Mouse (Mus musculus): ENCODE measurements around the gene Sgms1. TPM values are rescaled to one million over a fixed set of nuclear protein-coding genes. Genes with fewer than 3 reads are reported as not detected.

Sgms1 gene
- polyA plus RNA-seq, 1 experiment from 2014 or later = 14.3 TPM

GRCm38 (mm10) chr19:32393758-32394450, 4.4 kb upstream of the Sgms1 start:
- Histone ChIP-seq H3K27me3 (ENCODE audit: low read depth, poor library complexity, severe bottlenecking) (no peaks in the 10 kb centered on the region), H3K4me3 (no peak overlapping the region), H3K9me3 (replicated peaks) (no peaks in the 10 kb centered on the region), H3K4me1 (peaks cover 11% of the 10 kb centered on the region), H3K27ac (no peak overlapping the region), H3K36me3 (peaks cover 6% of the 10 kb centered on the region)
- WGBS = 95% methylated on average over 8 of the region's 8 CpGs
- DNase-seq (ENCODE audit: low spot score) = no peak

GRCm38 (mm10) chr19:32393092-32393745, 3.7 kb upstream of the Sgms1 start:
- peaks cover 6% of the 10 kb centered on the region for H3K36me3 ChIP-seq
- peaks cover 12% of the 10 kb centered on the region for H3K4me1 ChIP-seq
- H3K9me3 ChIP-seq (replicated peaks) = no peaks in the 10 kb centered on the region
- no peak overlapping the region for H3K4me3 ChIP-seq
- no peaks in the 10 kb centered on the region for H3K27me3 ChIP-seq (ENCODE audit: low read depth, poor library complexity, severe bottlenecking)
- WGBS = 82% methylated on average over 4 of the region's 4 CpGs
- no peak overlapping the region for H3K27ac ChIP-seq
- no peak for DNase-seq (ENCODE audit: low spot score)

GRCm38 (mm10) chr19:32391441-32391840, 1.9 kb upstream of the Sgms1 start:
- H3K27me3 ChIP-seq (ENCODE audit: low read depth, poor library complexity, severe bottlenecking) = peaks cover 10% of the 10 kb centered on the region
- H3K4me3 ChIP-seq = no peak overlapping the region
- H3K4me1 ChIP-seq = peaks cover 29% of the 10 kb centered on the region
- H3K36me3 ChIP-seq = peaks cover 6% of the 10 kb centered on the region
- DNase-seq (ENCODE audit: low spot score) = no peak
- WGBS = 93% methylated on average over 3 of the region's 3 CpGs
- no peak overlapping the region for H3K27ac ChIP-seq
- no peaks in the 10 kb centered on the region for H3K9me3 ChIP-seq (replicated peaks)

- Histone ChIP-seq H3K27me3 (ENCODE audit: low read depth, poor library complexity, severe bottlenecking) (peaks cover 10% of the 10 kb centered on the region), H3K27ac (no peak overlapping the region; the same call in 1 of the 2 replicates), H3K9me3 (replicated peaks) (no peaks in the 10 kb centered on the region), H3K36me3 (peaks cover 6% of the 10 kb centered on the region), H3K4me3 (peak overlapping the region; percentile 85), H3K4me1 (peaks cover 31% of the 10 kb centered on the region)
- WGBS = 87% methylated on average over 7 of the region's 7 CpGs
- DNase-seq (ENCODE audit: low spot score) = no peak
Observed at GRCm38 (mm10) chr19:32390116-32390515, 602 bp upstream of the Sgms1 start.

GRCm38 (mm10) chr19:32388191-32388921, 1.2 kb downstream of the Sgms1 start:
- Histone ChIP-seq H3K4me3 (peak overlapping the region; percentile 85), H3K27ac (peak overlapping the region; percentile 95), H3K27me3 (ENCODE audit: low read depth, poor library complexity, severe bottlenecking) (peaks cover 10% of the 10 kb centered on the region), H3K9me3 (replicated peaks) (no peaks in the 10 kb centered on the region), H3K36me3 (peaks cover 6% of the 10 kb centered on the region), H3K4me1 (peaks cover 31% of the 10 kb centered on the region)
- peak; percentile 95 for DNase-seq (ENCODE audit: low spot score)
- under 1% methylated on average over 75 of the region's 75 CpGs for WGBS

GRCm38 (mm10) chr19:32387403-32388190, 1.9 kb downstream of the Sgms1 start:
- Histone ChIP-seq H3K27ac (peak overlapping the region; percentile 95), H3K36me3 (peaks cover 6% of the 10 kb centered on the region), H3K9me3 (replicated peaks) (no peaks in the 10 kb centered on the region), H3K4me1 (peaks cover 31% of the 10 kb centered on the region), H3K4me3 (peak overlapping the region; percentile 85), H3K27me3 (ENCODE audit: low read depth, poor library complexity, severe bottlenecking) (peaks cover 10% of the 10 kb centered on the region)
- DNase-seq (ENCODE audit: low spot score) = peak; percentile 57
- WGBS = under 1% methylated on average over 74 of the region's 74 CpGs

- Histone ChIP-seq H3K9me3 (replicated peaks) (no peaks in the 10 kb centered on the region), H3K4me3 (peak overlapping the region; percentile 85), H3K27ac (peak overlapping the region; percentile 95; the same call in 1 of the 2 replicates), H3K27me3 (ENCODE audit: low read depth, poor library complexity, severe bottlenecking) (peaks cover 10% of the 10 kb centered on the region), H3K4me1 (peaks cover 31% of the 10 kb centered on the region), H3K36me3 (peaks cover 6% of the 10 kb centered on the region)
- no peak for DNase-seq (ENCODE audit: low spot score)
- WGBS = 27% methylated on average over 19 of the region's 19 CpGs
Observed at GRCm38 (mm10) chr19:32386556-32387402, 2.7 kb downstream of the Sgms1 start.

GRCm38 (mm10) chr19:32383738-32384137, 5.8 kb downstream of the Sgms1 start:
- Histone ChIP-seq H3K27ac (no peak overlapping the region), H3K27me3 (ENCODE audit: low read depth, poor library complexity, severe bottlenecking) (peaks cover 10% of the 10 kb centered on the region), H3K4me1 (peaks cover 24% of the 10 kb centered on the region), H3K9me3 (replicated peaks) (no peaks in the 10 kb centered on the region), H3K4me3 (no peak overlapping the region), H3K36me3 (no peaks in the 10 kb centered on the region)
- 94% methylated on average over 8 of the region's 8 CpGs for WGBS
- no peak for DNase-seq (ENCODE audit: low spot score)

- no peak for DNase-seq (ENCODE audit: low spot score)
- 68% methylated on average over 3 of the region's 3 CpGs for WGBS
- Histone ChIP-seq H3K4me3 (no peak overlapping the region), H3K4me1 (peaks cover 25% of the 10 kb centered on the region), H3K27ac (no peak overlapping the region), H3K9me3 (replicated peaks) (no peaks in the 10 kb centered on the region), H3K27me3 (ENCODE audit: low read depth, poor library complexity, severe bottlenecking) (peaks cover 1% of the 10 kb centered on the region; the same call in 1 of the 2 replicates), H3K36me3 (no peaks in the 10 kb centered on the region)
Observed at GRCm38 (mm10) chr19:32381511-32381961, 8.0 kb downstream of the Sgms1 start.

GRCm38 (mm10) chr19:32380748-32381147, 8.8 kb downstream of the Sgms1 start:
- H3K27me3 ChIP-seq (ENCODE audit: low read depth, poor library complexity, severe bottlenecking) = no peaks in the 10 kb centered on the region
- 94% methylated on average over 11 of the region's 11 CpGs for WGBS

GRCm38 (mm10) chr19:32379239-32379920, 10.1 kb downstream of the Sgms1 start:
- no peak for DNase-seq (ENCODE audit: low spot score)
- no peak overlapping the region for H3K4me3 ChIP-seq
- no peaks in the 10 kb centered on the region for H3K36me3 ChIP-seq
- H3K4me1 ChIP-seq = peaks cover 23% of the 10 kb centered on the region
- H3K27ac ChIP-seq = no peak overlapping the region
- H3K27me3 ChIP-seq (ENCODE audit: low read depth, poor library complexity, severe bottlenecking) = no peaks in the 10 kb centered on the region
- 84% methylated on average over 6 of the region's 6 CpGs for WGBS
- H3K9me3 ChIP-seq (replicated peaks) = no peaks in the 10 kb centered on the region

More at GRCm38 (mm10) chr19:32380748-32381147, 8.8 kb downstream of the Sgms1 start:
- Histone ChIP-seq H3K27ac (no peak overlapping the region), H3K4me1 (peaks cover 23% of the 10 kb centered on the region), H3K9me3 (replicated peaks) (no peaks in the 10 kb centered on the region), H3K36me3 (no peaks in the 10 kb centered on the region), H3K4me3 (no peak overlapping the region)
- DNase-seq (ENCODE audit: low spot score) = no peak

Data from limb, embryonic 10.5 days (tissue).